Mouse (Mus musculus): ENCODE results near the gene Prkch.

GRCm38 (mm10) chr12:73712122-73712521 is 127.5 kb downstream of the Prkch start:
- TF ChIP-seq CTCF (IDR thresholded peaks at IDR 0.05; ENCODE audit: control insufficient read depth, insufficient read depth, insufficient read length): no peak
- TF ChIP-seq MAX (IDR thresholded peaks at IDR 0.05): no peak
- TF ChIP-seq CEBPB (IDR thresholded peaks at IDR 0.05; ENCODE audit: low read depth): no peak
- TF ChIP-seq USF1 (IDR thresholded peaks at IDR 0.05; ENCODE audit: low read depth): no peak
- no peak for TF ChIP-seq MYOG (IDR thresholded peaks at IDR 0.05; ENCODE audit: control insufficient read depth, extremely low read depth, insufficient read length)
- no peak for TF ChIP-seq FOSL1 (IDR thresholded peaks at IDR 0.05; ENCODE audit: insufficient read depth, low read length, poor library complexity, severe bottlenecking)
- no peak for TF ChIP-seq MYOD1 (IDR thresholded peaks at IDR 0.05; ENCODE audit: control insufficient read depth, insufficient read length, low read depth)
